Mouse (Mus musculus): ENCODE results near the gene Calm1. TPM values are rescaled to one million over a fixed set of nuclear protein-coding genes. Genes with fewer than 3 reads are reported as not detected.
A peak's percentile ranks its signal among the peaks of the same experiment; 100 is the strongest.
"Not testable (repeated sequence)": the region's sequence is repeated elsewhere in the genome, so short reads cannot be mapped to it uniquely, and the experiment has no call there.

The Calm1 gene
- total RNA-seq, 2 experiments from 2014 or later = 92.8 to 96.0 TPM

DNA sequence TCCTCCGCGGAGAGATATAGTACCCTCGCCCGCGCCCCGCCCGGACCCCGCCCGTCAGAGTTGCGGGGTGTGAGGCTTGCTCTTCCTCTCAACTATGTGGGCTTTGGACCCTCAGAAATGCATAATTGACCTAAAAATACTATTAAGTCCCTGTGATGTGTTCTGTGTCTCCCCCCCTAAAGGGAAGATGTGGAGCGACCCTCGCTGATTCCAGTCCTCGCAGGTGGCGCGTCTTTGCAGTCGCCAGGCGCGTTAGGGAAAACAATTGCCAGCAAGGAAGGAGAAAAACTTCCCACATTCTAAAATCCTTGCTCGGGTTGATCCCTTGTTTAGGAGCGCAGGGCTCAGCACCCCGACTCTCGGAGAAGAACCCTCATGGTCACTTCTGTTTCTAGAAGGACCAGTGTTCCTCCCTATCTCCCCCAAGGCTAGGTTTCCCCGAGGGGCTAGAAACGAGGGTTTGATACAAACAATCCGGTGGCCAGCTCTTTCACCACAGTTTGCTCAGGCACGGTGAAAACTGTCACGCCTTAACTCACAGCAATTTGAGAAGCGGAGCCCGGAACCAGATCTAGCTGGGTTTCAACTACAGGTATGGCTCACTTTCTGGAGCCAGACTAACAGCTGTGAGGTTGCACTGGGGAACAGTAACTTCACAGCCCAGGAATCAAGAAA, 11.3 kb upstream of the Calm1 start:
- no peak for ATAC-seq (replicated peaks; ENCODE audit: low FRiP score, poor library complexity, severe bottlenecking)

DNA sequence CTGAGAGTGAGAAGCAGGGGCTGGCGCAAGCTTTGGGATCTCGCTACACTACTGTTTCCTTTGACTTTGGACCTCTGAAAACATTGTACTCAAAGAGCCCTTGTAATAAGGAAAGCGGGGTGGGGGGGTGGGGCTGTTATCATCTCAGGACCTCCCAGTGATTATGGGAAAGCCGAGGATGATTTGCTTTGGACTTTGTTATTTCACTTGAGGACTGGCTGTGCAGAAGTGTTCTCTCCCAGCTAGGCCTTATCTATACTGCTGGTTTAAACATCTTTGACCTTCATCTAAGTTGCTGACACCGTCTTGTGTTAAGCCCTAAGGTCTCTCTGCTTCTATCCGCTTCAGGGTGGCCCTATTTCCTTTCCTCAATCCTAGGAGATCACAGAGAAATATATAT, 8.4 kb upstream of the Calm1 start:
- no peak for ATAC-seq (replicated peaks; ENCODE audit: low FRiP score, poor library complexity, severe bottlenecking)

DNA sequence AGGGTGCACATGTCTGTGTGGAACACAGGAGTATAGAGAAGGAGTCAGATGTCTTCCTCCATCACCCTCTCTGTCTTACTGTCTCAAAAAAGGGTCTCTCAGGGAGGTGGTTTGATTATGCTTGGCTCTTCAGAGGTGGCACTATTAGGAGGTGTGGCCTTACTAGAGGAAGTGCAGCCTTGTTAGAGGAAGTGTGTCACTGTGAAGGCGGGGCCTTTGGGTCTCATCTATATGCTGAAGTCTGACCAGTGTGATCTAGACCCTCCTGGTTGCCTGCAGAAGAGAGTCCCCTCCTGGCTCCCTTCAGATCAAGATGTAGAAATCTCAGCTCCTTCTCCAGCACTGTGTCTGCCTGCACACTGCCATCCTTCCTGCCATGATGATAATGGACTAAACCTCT, 5.1 kb upstream of the Calm1 start:
- no peak for ATAC-seq (replicated peaks; ENCODE audit: low FRiP score, poor library complexity, severe bottlenecking)

DNA sequence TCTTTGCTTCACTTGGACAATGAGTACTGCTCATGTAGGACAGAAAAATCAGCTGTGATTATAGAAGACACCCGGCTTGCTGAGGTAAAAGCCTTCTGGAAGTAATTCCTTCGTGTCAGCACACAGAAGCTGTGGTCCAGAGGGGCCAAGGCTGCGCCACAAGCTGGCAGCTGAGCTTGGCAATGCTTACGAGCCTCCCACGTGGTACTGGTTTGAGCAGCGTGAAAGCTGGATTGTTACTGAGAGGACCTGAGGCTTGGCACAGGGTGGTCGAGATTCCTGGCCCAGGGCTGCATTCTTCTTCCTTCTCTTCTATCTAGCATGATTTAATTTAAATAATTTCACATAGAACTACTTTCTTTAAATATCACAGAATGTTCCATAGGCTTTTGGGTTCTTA, 2.4 kb upstream of the Calm1 start:
- no peak for ATAC-seq (replicated peaks; ENCODE audit: low FRiP score, poor library complexity, severe bottlenecking)

DNA sequence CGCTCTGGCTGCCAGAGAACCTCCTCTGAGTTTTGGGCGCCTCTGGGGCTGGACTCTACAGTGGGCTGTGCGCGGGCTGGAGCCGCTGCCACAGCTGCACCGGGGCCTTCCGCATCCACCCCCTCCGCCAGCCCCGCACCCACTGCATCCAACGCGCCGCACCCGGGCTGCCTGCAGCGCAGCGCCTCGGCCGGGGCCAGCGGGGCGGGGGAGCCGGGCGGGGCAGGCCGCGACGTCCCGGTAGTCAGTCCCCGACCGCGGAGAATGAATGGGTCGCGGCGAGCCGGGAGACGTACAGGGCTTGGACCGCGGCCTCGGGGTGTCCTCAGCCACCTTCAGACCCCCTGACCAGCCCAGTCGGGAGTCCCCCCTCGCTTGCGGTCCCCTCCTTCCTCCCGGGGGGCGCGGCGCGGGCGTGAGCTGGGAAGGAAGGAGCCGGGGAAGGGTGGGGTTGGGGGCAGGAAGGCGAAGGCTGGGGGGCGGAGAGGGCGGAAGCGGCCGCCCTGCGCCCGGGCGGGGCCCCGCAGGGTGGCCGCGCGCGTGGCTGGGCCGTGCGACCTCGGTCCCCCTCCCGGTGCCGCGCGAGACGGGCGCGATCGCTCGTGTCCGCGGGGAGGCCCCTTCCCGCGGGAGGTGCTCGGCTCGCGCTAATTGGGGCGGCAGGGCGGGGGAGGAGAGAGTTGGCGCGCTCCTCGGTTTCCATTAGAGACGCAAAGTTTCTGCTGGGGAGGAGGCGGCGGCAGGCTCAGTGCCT, 833 bp downstream of the Calm1 start:
- peak; percentile 27 for ATAC-seq (replicated peaks; ENCODE audit: low FRiP score, poor library complexity, severe bottlenecking)

DNA sequence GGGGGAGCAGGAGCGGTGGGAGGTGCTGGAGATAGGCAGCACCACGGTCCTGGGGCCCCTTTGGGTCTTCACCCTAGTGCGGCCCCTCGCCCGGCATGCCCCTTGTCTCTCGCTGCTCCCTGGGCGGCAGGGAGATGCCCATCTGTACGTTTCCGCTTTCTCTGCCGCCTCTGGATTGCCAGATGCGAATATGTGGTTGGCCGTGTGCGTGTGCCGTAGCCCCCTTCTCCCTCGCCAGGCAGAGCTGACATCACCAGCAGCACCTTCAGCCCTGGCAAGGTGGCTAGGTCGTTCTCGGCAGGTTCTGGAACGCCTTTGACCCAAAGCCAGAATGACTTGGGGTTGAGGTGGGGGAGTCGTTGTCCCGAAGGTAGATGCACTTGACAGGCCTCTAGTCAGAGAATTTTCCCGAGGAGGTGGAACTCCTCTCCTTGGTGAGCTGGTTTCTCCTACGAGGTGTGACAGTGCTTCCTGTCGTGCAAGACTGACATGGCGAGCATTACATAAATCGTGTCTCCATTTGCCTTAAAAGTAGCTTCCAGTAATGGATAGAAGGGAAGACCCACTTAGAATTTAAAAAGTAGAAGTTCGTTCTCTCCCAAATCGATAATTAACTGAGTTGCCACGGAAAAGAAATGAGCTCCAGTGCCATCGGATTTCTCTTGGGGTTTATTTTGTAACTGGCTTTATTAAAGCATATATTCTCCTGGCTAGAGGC, 1.6 kb downstream of the Calm1 start:
- peak; percentile 20 for ATAC-seq (replicated peaks; ENCODE audit: low FRiP score, poor library complexity, severe bottlenecking)

DNA sequence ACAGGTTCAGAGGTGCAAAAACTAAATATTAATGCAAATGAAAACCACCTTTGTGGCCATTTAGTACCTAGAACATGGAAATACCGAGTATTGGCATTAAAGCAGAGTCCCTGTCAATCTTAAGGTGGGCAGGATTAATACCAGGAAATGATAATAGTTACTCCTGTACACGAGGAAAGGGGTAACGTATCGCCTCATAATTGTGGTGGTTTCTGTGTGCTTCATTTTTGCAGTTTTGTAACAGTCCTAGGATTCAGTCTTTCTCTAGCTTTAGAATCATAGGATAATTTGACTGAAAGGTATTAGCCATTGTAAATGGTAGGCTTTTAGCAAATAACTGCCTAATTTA, 2.1 kb downstream of the Calm1 start:
- no peak for ATAC-seq (replicated peaks; ENCODE audit: low FRiP score, poor library complexity, severe bottlenecking)

DNA sequence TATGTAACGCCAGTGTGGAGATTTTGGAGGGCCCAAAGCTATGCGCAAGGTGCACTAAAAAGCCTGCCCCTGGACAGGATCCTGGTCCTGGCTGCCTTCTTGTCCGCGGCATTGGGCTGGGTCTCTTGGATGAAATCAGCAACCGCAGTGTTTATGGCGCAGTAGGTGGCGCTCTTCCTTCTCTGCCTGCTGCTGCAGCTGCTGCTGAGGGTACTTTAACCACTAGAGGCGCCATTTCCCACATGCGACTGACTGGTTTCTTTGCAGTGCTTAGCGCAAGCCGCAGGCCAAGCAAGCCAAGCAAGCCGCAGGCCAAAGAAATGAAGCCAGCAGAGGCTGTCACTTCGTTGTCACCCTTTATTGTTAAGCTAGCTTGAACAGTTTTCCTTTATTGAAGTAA, 2.6 kb downstream of the Calm1 start:
- peak; percentile 77 for ATAC-seq (replicated peaks; ENCODE audit: low FRiP score, poor library complexity, severe bottlenecking)

DNA sequence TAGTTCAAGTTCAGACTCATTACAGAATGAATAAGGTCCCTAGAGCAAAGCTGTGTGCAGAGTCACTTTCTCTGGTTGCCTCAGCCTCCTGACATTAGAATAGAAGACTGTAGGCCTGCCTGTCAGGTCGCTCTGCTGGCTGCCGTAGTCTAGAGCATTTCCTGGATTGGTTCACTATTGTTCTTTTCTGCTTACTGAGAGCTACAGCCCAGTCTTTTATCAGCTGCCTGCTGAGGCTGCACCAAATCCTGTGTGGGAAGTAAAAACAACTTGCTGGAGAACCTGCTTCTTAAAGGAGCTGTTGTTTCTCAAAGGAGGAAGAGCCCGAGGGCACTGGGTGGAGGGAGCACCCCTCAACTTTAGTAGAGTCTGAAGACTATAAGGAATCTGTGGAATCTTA, 4.5 kb downstream of the Calm1 start:
- ATAC-seq (replicated peaks; ENCODE audit: low FRiP score, poor library complexity, severe bottlenecking) = no peak

DNA sequence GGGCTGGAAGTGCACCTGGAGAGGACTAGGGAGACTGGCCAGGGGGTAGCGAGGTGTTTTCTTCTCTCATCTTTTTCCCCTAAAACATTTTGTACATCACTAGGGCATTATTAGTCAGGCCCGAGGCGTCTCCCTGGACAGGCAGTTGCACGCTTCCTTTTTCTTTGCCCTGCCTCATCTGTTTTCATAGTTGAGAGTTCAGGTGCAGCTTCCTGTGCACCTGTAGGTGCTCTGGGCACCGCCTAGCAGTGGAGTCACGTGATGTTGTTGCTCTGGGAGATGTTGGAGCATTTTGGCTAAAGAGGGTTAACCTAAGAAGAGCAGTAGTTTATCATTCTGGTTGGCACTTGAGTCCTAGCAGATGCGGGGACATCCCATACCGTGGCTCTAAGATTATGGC, 5.9 kb downstream of the Calm1 start:
- no peak for ATAC-seq (replicated peaks; ENCODE audit: low FRiP score, poor library complexity, severe bottlenecking)

DNA sequence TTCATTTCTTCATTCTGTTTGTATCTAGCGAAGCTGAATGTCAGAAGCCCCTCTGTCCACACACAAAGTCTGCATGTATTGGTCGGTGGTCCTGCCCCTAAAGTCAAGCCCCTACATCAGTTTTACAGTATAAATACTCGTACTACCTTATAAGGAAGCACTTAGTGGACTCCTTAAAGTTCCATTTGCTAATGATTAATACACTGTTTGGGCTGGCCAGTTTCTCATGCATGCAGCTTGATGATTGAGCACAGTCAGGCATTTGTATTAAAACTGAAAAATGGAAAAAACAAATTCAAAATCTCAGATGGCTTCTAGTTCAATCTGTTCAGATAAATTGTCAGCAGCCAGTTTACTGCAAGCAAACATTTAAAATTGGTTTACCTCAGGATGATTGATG, 7.3 kb downstream of the Calm1 start:
- no peak for ATAC-seq (replicated peaks; ENCODE audit: low FRiP score, poor library complexity, severe bottlenecking)

DNA sequence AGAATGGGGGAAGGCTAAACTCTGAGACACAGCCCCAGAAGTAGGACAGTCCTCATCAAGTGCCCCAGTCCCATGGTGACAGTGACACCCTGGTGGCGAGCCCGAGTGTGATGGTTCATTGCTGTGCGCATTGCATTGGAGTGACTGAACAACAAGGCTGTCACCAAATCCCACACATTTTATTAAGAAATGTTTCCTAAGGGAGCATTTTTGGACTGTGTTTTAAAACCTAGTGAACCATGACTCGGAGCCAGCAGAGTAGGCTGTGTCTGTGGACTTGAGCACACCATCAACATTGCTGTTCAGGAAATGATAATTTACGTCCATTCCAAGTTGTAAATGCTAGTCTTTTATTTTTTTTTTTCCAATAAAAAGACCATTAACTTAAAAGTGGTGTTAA, 7.7 kb downstream of the Calm1 start:
- ATAC-seq (replicated peaks; ENCODE audit: low FRiP score, poor library complexity, severe bottlenecking) = no peak

DNA sequence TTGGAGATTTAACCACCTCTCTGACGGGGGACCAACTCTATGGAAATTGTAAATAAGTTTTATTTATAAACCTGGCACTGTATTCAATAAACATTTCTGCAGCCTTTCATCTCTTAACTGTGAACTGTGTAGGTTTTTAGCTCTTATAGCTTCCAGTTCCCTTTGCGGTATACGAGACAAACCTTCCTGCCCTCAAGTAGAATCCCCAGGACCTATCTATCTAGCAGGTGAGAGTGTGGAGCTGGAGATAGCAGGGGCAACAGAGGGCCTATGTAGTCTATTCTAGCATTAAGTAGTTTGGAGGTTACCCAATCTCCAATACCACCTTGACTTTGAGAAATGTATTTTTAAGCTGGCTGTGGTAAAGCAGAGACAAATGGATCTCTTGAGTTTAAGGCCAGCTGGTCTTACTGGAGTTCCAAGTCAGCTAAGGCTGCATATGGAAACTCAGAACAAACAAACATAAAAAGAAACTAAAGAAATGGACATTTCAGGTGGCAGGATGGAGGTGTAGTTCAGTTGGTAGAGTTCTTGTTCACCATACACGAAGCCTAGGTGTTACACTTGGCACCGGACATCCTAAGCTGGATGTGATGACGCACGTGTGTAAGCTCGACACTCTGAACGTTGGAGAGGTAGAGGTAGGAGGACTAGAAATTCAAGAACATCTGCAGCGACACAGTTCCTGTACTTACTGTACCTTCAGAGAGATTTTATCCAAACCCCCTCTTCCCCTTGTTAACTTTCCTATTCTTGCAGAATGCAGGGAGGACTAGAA, 10.7 kb downstream of the Calm1 start:
- no peak for ATAC-seq (replicated peaks; ENCODE audit: low FRiP score, poor library complexity, severe bottlenecking)

DNA sequence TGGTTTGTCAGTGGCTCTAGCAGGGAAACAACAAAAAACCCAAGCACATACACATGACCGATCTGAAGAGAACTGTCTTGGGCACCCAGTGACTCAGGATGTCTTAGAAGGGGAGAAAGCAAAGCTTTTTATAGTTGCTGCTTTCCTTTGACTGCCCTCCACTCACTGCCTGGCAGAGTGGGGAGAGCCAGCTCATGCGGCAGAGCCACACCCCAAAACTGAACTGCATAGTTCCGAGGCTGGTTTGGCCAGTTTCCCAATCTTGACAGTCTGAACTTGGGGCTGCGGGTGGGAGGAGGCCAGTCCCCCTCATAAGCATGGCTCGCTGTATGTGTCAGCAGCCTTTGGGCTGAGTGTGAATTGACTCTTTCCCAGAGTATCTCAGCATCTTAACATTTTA, 11.7 kb downstream of the Calm1 start:
- ATAC-seq (replicated peaks; ENCODE audit: low FRiP score, poor library complexity, severe bottlenecking) = peak; percentile 71

DNA sequence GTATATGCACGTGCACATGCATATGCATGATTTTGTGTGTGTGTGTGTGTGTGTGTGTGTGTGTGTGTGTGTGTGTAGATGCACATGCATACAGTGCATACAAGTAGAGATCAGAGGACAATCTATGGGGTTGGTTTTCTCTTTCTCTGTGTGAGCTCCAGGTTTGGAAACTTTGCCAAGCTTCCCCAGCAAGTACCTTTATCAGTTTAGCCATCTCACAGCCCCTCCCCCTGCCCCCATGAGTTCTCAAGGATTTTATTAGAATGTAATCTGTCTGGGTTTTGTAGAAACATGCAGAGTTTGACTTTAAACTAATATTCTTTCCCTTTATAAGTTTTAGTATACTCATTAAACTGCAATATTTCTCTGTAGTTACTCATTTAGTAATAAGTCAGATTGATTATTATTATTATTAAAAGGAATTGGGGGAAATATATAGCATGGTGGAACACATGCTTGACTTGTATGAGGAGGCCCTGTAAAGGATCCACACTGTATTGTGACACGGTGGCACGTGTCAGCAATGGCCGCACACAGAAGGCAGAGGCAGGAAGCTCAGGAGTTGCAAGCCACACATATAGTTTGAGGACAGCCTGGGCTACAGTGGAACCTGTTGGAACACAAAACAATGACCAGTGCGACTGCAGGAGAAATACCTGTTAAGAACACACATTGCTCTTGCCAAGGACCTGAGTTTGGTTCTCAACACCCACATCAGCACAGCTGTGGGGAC, 12.4 kb downstream of the Calm1 start:
- no peak for ATAC-seq (replicated peaks; ENCODE audit: low FRiP score, poor library complexity, severe bottlenecking)

DNA sequence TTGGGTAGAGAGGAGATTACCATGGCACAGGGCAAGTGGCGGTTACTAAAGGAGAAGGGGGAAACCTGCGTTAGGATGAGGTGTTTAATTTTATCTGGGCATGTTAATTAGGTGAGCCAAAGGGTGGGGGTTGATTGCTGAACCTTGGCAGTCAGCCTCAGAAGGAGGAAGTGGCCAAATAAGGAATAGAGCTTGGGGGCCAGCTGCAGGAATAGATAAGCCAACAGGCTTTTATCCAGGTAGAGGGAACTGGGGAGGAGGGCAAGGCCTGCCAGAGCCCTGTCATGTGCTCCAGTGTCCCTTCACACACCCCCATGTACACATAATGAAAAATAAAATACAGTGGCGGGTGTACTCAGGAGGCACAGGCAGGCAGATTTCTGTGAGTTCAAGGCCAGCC, 13.2 kb downstream of the Calm1 start:
- ATAC-seq (replicated peaks; ENCODE audit: low FRiP score, poor library complexity, severe bottlenecking) = peak; percentile 44; the same call in 1 of the 2 replicates

DNA sequence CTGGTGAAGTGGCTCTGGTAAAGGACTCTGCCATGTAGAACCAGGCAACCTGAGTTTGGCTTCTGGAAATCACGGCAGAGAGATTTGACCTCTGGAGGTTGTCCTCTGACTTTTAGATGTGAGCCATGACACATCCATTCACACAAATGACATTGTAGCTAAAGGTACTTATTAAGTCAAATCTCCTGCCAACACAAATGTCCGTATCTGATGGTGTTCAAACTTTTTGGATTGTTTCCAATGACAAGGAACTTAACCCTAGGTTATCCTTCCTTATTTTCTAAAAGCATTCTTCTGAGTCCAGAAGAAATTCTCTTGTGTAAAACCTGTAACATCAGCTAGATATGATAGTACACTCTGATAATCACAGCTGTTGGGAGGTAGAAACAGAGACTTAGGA, 13.9 kb downstream of the Calm1 start:
- ATAC-seq (replicated peaks; ENCODE audit: low FRiP score, poor library complexity, severe bottlenecking) = no peak

DNA sequence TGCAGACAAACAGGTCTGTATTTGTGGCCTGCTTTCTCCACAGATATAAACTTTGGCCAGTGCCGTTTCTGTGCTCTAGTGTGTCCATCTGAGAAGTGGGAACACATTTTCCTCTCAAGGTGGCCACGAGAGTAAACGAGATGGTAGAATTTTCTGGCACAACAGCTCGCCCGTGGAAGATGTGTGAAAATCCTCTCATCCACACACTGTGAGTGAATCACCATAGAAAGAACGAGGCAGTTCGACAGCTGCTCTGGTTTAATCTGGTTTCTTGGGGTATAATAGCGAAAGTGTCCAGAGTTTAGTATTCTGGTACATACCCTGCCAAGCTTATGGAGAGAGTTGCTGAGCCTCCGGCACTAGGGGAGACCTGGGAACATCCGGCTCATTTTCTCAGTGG, 14.9 kb downstream of the Calm1 start:
- ATAC-seq (replicated peaks; ENCODE audit: low FRiP score, poor library complexity, severe bottlenecking) = no peak

DNA sequence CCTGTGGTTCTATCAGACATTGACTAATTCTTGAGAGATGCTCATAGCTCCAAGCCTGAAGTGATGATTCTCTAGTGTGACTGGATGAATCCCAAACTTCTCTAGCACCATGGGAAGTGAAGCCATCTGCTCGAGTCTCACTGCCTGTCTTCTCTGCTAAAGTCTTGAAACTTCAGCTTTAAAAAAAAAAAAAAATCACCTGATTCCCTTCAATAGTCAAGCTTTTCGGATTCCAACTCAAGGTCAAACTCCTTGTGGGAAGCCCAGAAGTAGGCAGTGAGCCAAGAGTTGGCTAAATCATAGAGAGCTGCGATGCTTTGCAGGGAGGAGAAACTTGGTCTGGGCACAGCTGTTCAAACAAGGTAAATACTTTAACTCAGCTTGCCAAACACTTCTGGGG, 15.5 kb downstream of the Calm1 start:
- no peak for ATAC-seq (replicated peaks; ENCODE audit: low FRiP score, poor library complexity, severe bottlenecking)

DNA sequence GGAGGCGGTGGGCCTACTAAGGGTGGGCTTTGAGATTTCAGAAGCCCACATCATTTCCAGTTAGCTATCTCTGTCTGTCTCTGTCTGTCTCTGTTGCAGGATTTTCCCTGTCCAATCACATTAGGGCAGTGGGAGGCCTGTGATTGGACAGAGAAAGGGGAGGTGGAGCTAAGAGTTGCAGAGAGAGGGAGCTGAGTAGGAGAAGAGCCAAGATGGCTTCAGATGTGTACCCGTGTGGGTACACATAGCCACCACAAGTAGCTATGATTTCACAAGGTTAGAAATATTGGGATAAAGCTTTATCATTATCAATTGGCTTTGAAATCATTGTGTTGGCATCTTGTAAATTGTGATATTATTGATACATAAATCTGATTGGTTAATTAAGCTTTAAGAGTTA, 17.9 kb downstream of the Calm1 start:
- ATAC-seq (replicated peaks; ENCODE audit: low FRiP score, poor library complexity, severe bottlenecking) = not testable (repeated sequence)

All from erythroid progenitor cell, adult 5-6 weeks (primary cell).